Mouse (Mus musculus) lung, embryonic 14.5 days (tissue): ENCODE data around the gene Stk4. TPM values are rescaled to one million over a fixed set of nuclear protein-coding genes. Genes with fewer than 3 reads are reported as not detected.

Experiments
- ATAC-seq: fragments of 200-750 bp; cut with Nextera tagmentation; 2 replicates; pipeline ENCODE4 v1.8.0; 2017; ENCODE audit warnings: mild to moderate bottlenecking, moderate TSS enrichment, moderate library complexity; ENCODE audit not compliant: insufficient read depth
- DNase-seq: peaks from one replicate; pipeline ENCODE4 v3.0.0-alpha.2; 2015
- H3K27ac ChIP-seq: fragments of 300-500 bp; sonication (generic); 2 replicates; pipeline ENCODE4 v1.5.1; 2014; ENCODE audit warnings: low read depth, mild to moderate bottlenecking, moderate library complexity
- H3K27me3 ChIP-seq: fragments of 300-500 bp; sonication (generic); 2 replicates; pipeline ENCODE4 v1.6.1; 2014; ENCODE audit warnings: low read length, control low read depth; ENCODE audit not compliant: insufficient read depth
- H3K36me3 ChIP-seq: fragments of 300-500 bp; sonication (generic); 2 replicates; pipeline ENCODE4 v1.6.1; 2014; ENCODE audit warnings: control low read depth; ENCODE audit not compliant: insufficient read depth
- H3K4me1 ChIP-seq: fragments of 300-500 bp; sonication (generic); 2 replicates; pipeline ENCODE4 v1.6.1; 2014; ENCODE audit warnings: antibody characterized with exemption, control low read depth; ENCODE audit not compliant: insufficient read depth
- H3K4me2 ChIP-seq: fragments of 300-500 bp; sonication (generic); 2 replicates; pipeline ENCODE4 v1.6.1; 2014; ENCODE audit warnings: mild to moderate bottlenecking
- H3K4me3 ChIP-seq: fragments of 300-500 bp; sonication (generic); 2 replicates; pipeline ENCODE4 v1.5.1; 2014; ENCODE audit warnings: low read depth, low read length
- H3K9ac ChIP-seq: fragments of 300-500 bp; sonication (generic); 2 replicates; pipeline ENCODE4 v1.6.1; 2014
- H3K9me3 ChIP-seq: fragments of 300-500 bp; sonication (generic); 2 replicates; pipeline ENCODE4 v1.6.1; 2016; ENCODE audit warnings: low read depth, low read length, control low read depth
- CTCF ChIP-seq: IDR thresholded peaks from 2 replicates; pipeline ENCODE4 v1.5.1; 2016; ENCODE audit warnings: antibody characterized with exemption, low read depth
- WGBS: fragments of 180-500 bp; shearing (Covaris S2); extraction: QIAGEN DNeasy Blood & Tissue Kit; methylation state at CpG from one replicate; pipeline ENCODE4 v1.1.7; 2014; 5-methylcytosine and 5-hydroxymethylcytosine counted together
- polyA plus RNA-seq: library from polyadenylated mRNA; unstranded; fragments of >200 nt; fragmentation: Nextera tagmentation; extraction: Ambion mirVana; gene quantifications from 2 replicates; pipeline ENCODE4 v1.2.1, GENCODE M21; 2014

Gene Stk4
- 30.7 and 33.7 TPM in 2 replicates for polyA plus RNA-seq

DNA sequence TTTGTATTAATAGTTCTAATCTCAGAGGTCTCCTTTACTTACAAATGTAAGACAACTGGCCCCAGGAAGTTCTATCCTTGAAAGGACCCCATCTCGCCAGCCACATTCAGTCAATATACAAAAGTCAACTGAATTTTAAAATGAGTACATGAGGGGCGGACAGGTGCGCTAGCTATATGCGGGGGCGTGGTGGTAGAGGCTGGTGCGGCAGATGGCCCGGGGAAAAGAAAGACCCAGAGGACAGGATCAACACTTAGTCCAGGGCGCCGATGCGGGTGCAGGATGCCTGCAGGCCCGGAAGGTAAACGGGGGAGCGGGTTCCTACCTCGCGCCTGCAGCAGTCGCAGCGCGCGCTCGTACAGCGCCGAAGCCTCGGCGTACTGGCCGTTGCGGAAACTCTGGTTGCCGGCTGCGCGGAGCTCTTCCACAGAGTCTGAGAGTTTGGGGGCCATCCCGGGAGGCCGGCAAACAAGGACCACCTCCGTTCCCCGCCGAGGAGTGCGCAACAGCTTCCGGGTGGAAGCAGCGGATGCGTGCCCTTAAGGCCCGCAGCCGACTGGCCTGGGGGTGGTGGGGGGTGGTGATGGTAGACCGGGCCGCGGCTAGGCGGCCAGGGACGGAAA lies at the start of gene Stk4:
Gene Stk4, plus strand, starts transcription at position 181 of the 623 bp plus-strand sequence.
- peaks cover 17% of the 10 kb centered on the region for H3K36me3 ChIP-seq
- peak; percentile 47 for ATAC-seq
- WGBS = under 1% methylated on average over 45 of the region's 45 CpGs
- no peak for TF ChIP-seq CTCF
- H3K4me2 ChIP-seq = peak within 1 kb of the TSS; percentile 94
- peak within 1 kb of the TSS; percentile 82 for H3K27ac ChIP-seq
- peak; percentile 56 for DNase-seq
- no peaks in the 10 kb centered on the region for H3K27me3 ChIP-seq
- H3K4me1 ChIP-seq = peaks cover 11% of the 10 kb centered on the region
- H3K4me3 ChIP-seq = peak within 1 kb of the TSS; percentile 88
- H3K9me3 ChIP-seq = no peaks in the 10 kb centered on the region
- H3K9ac ChIP-seq = peak within 1 kb of the TSS; percentile 85

- H3K4me2 ChIP-seq = no peak overlapping the region
- H3K4me1 ChIP-seq = no peaks in the 10 kb centered on the region
- H3K4me3 ChIP-seq = no peak overlapping the region
- ATAC-seq (no peak), DNase-seq (no peak)
- no peak for TF ChIP-seq CTCF
- H3K9ac ChIP-seq = no peak overlapping the region
- WGBS = 41% methylated on average over 2 of the region's 2 CpGs
- H3K9me3 ChIP-seq = no peaks in the 10 kb centered on the region
- no peak overlapping the region for H3K27ac ChIP-seq
- H3K27me3 ChIP-seq = no peaks in the 10 kb centered on the region
- H3K36me3 ChIP-seq = peaks cover 28% of the 10 kb centered on the region
These were observed 48.0 kb upstream of the Stk4 start for GRCm38 (mm10) chr2:164022104-164022503.

GRCm38 (mm10) chr2:164025150-164025549 lies 45.0 kb upstream of the Stk4 start, which contains the start of gene Pabpc1l:
TSS of gene Pabpc1l (plus strand) at chr2:164025450.
- ATAC-seq = no peak
- H3K4me2 ChIP-seq = no peak within 1 kb of the TSS
- TF ChIP-seq CTCF = no peak
- H3K36me3 ChIP-seq = no peaks in the 10 kb centered on the region
- no peaks in the 10 kb centered on the region for H3K9me3 ChIP-seq
- H3K27ac ChIP-seq = no peak within 1 kb of the TSS
- H3K4me3 ChIP-seq = no peak within 1 kb of the TSS
- no peak for DNase-seq
- no peaks in the 10 kb centered on the region for H3K4me1 ChIP-seq
- H3K9ac ChIP-seq = no peak within 1 kb of the TSS
- 81% methylated on average over 16 of the region's 16 CpGs for WGBS
- no peaks in the 10 kb centered on the region for H3K27me3 ChIP-seq

DNA sequence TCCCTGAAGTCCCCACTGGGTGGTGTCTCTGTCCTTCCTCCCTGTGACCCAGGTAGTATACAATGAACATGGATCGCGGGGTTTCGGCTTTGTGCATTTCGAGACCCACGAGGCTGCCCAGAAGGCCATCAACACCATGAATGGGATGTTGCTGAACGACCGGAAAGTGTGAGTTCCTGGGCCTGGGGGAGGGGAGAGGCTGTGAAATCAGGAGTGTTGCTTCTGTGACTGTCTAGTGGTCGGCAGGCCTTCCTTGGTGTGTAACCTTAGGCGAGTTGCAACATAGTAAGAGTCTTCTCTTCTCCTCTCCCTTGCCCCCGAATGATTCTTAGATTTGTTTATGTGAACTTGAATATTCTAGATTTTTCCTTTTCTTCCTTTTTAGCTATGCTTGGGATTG lies 39.0 kb upstream of the Stk4 start:
- no peak for DNase-seq
- H3K9ac ChIP-seq = no peak overlapping the region
- H3K4me1 ChIP-seq = no peaks in the 10 kb centered on the region
- no peak for TF ChIP-seq CTCF
- no peaks in the 10 kb centered on the region for H3K36me3 ChIP-seq
- no peak overlapping the region for H3K27ac ChIP-seq
- no peak for ATAC-seq
- H3K27me3 ChIP-seq = no peaks in the 10 kb centered on the region
- WGBS = 67% methylated on average over 10 of the region's 10 CpGs
- no peak overlapping the region for H3K4me2 ChIP-seq
- H3K9me3 ChIP-seq = no peaks in the 10 kb centered on the region
- no peak overlapping the region for H3K4me3 ChIP-seq

GRCm38 (mm10) chr2:164032973-164033372 lies 37.1 kb upstream of the Stk4 start:
- Histone ChIP-seq H3K27me3 (no peaks in the 10 kb centered on the region), H3K36me3 (no peaks in the 10 kb centered on the region), H3K4me2 (no peak overlapping the region), H3K9ac (no peak overlapping the region), H3K4me3 (no peak overlapping the region), H3K4me1 (no peaks in the 10 kb centered on the region), H3K9me3 (no peaks in the 10 kb centered on the region), H3K27ac (no peak overlapping the region)
- ATAC-seq (no peak), DNase-seq (no peak)
- no peak for TF ChIP-seq CTCF
- 93% methylated on average over 3 of the region's 3 CpGs for WGBS

GRCm38 (mm10) chr2:164036520-164037019 lies 33.6 kb upstream of the Stk4 start:
- H3K4me1 ChIP-seq = no peaks in the 10 kb centered on the region
- no peak overlapping the region for H3K27ac ChIP-seq
- no peaks in the 10 kb centered on the region for H3K9me3 ChIP-seq
- H3K4me2 ChIP-seq = no peak overlapping the region
- DNase-seq (peak; percentile 26), ATAC-seq (no peak)
- H3K27me3 ChIP-seq = no peaks in the 10 kb centered on the region
- WGBS = 46% methylated on average over 10 of the region's 10 CpGs
- peak; percentile 33 for TF ChIP-seq CTCF
- no peaks in the 10 kb centered on the region for H3K36me3 ChIP-seq
- H3K9ac ChIP-seq = no peak overlapping the region
- no peak overlapping the region for H3K4me3 ChIP-seq

- no peak overlapping the region for H3K27ac ChIP-seq
- no peak for DNase-seq
- no peak overlapping the region for H3K9ac ChIP-seq
- TF ChIP-seq CTCF = no peak
- no peaks in the 10 kb centered on the region for H3K4me1 ChIP-seq
- H3K27me3 ChIP-seq = no peaks in the 10 kb centered on the region
- H3K4me3 ChIP-seq = no peak overlapping the region
- 100% methylated on average over 1 of the region's 1 CpGs for WGBS
- H3K36me3 ChIP-seq = no peaks in the 10 kb centered on the region
- H3K4me2 ChIP-seq = no peak overlapping the region
- H3K9me3 ChIP-seq = no peaks in the 10 kb centered on the region
- no peak; the same call in 1 of the 2 replicates for ATAC-seq
These were observed 31.6 kb upstream of the Stk4 start for GRCm38 (mm10) chr2:164038407-164039028.
